Mouse (Mus musculus) kidney, adult 2 months (tissue): ENCODE measurements around the gene Slc41a3.

Experiments used
- CTCF ChIP-seq: fragments of 200-500 bp; conservative IDR thresholded peaks from 2 replicates; pipeline ENCODE4 v1.5.1; 2011; ENCODE audit warnings: low read depth, mild to moderate bottlenecking, control low read depth, low read length, moderate library complexity, mixed read lengths; ENCODE audit not compliant: insufficient read depth, insufficient read length
- POLR2A ChIP-seq: fragments of 200-500 bp; IDR thresholded peaks from one replicate; pipeline ENCODE4 v1.6.1; 2011; ENCODE audit warnings: low read depth, low read length, control low read depth

DNA sequence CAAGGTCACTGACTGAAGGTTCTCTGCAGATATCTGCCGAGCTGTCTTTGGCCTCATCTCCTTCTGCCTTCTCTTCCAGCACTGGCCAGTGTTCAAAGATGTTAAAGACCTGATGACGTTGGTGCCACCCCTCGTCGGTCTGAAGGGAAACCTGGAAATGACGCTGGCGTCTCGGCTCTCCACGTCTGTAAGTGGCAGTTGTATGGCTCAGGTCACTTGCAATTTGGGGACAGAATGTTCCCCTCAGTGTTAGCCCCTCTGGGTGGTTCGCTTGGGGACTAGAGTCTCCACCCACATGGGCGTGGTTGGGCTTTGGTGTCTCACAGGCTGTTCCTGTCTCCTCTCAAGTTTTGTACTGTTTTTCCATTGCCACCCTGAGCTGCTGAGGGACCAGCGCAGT is 20.2 kb downstream of the Slc41a3 start:
- TF ChIP-seq POLR2A (no peak), CTCF (no peak)
